Mouse (Mus musculus): Measurements from ENCODE around the gene Ghrhr. TPM values are rescaled to one million over a fixed set of nuclear protein-coding genes. Genes with fewer than 3 reads are reported as not detected.

The Ghrhr gene
- polyA plus RNA-seq, 1 experiment from 2014 or later = not detected

- H3K4me2 ChIP-seq (ENCODE audit: low read depth, low read length) = no peak overlapping the region
- H3K36me3 ChIP-seq (replicated peaks; ENCODE audit: control insufficient read depth, insufficient read depth, low read depth, low read length) = no peaks in the 10 kb centered on the region
- ATAC-seq (replicated peaks; ENCODE audit: insufficient number of reproducible peaks, low FRiP score, low TSS enrichment, low read depth) (no peak), DNase-seq (ENCODE audit: low spot score) (no peak)
- no peaks in the 10 kb centered on the region for H3K27me3 ChIP-seq (ENCODE audit: control insufficient read depth, insufficient read depth, low read length)
- no peaks in the 10 kb centered on the region for H3K4me1 ChIP-seq (ENCODE audit: control insufficient read depth, insufficient read depth, low read length)
- WGBS = 69% methylated on average over 9 of the region's 9 CpGs
- H3K9ac ChIP-seq (replicated peaks; ENCODE audit: low read length) = no peak overlapping the region
- no peaks in the 10 kb centered on the region for H3K9me3 ChIP-seq (replicated peaks; ENCODE audit: control insufficient read depth, low read length)
- H3K4me3 ChIP-seq (ENCODE audit: low read depth, low read length) = no peak overlapping the region
- no peak overlapping the region for H3K27ac ChIP-seq (replicated peaks; ENCODE audit: low read depth, low read length)
These were observed 27.6 kb downstream of the Ghrhr start for GRCm38 (mm10) chr6:55403411-55404309.

- Histone ChIP-seq H3K4me3 (ENCODE audit: low read depth, low read length) (no peak overlapping the region), H3K9ac (replicated peaks; ENCODE audit: low read length) (no peak overlapping the region), H3K27ac (replicated peaks; ENCODE audit: low read depth, low read length) (no peak overlapping the region), H3K27me3 (ENCODE audit: control insufficient read depth, insufficient read depth, low read length) (no peaks in the 10 kb centered on the region), H3K9me3 (replicated peaks; ENCODE audit: control insufficient read depth, low read length) (no peaks in the 10 kb centered on the region), H3K4me2 (ENCODE audit: low read depth, low read length) (no peak overlapping the region), H3K36me3 (replicated peaks; ENCODE audit: control insufficient read depth, insufficient read depth, low read depth, low read length) (no peaks in the 10 kb centered on the region), H3K4me1 (ENCODE audit: control insufficient read depth, insufficient read depth, low read length) (no peaks in the 10 kb centered on the region)
- DNase-seq (ENCODE audit: low spot score) = no peak
- 57% methylated on average over 5 of the region's 5 CpGs for WGBS
- no peak for ATAC-seq (replicated peaks; ENCODE audit: insufficient number of reproducible peaks, low FRiP score, low TSS enrichment, low read depth)
These were observed 28.4 kb downstream of the Ghrhr start for GRCm38 (mm10) chr6:55404421-55404990.

GRCm38 (mm10) chr6:55407345-55407744 lies 31.2 kb downstream of the Ghrhr start:
- H3K4me3 ChIP-seq (ENCODE audit: low read depth, low read length) = no peak overlapping the region
- H3K4me2 ChIP-seq (ENCODE audit: low read depth, low read length) = no peak overlapping the region
- no peak overlapping the region for H3K27ac ChIP-seq (replicated peaks; ENCODE audit: low read depth, low read length)
- DNase-seq (ENCODE audit: low spot score) (no peak), ATAC-seq (replicated peaks; ENCODE audit: insufficient number of reproducible peaks, low FRiP score, low TSS enrichment, low read depth) (no peak)
- H3K9ac ChIP-seq (replicated peaks; ENCODE audit: low read length) = no peak overlapping the region
- 82% methylated on average over 4 of the region's 4 CpGs for WGBS
- no peaks in the 10 kb centered on the region for H3K36me3 ChIP-seq (replicated peaks; ENCODE audit: control insufficient read depth, insufficient read depth, low read depth, low read length)
- H3K4me1 ChIP-seq (ENCODE audit: control insufficient read depth, insufficient read depth, low read length) = no peaks in the 10 kb centered on the region
- no peaks in the 10 kb centered on the region for H3K9me3 ChIP-seq (replicated peaks; ENCODE audit: control insufficient read depth, low read length)
- no peaks in the 10 kb centered on the region for H3K27me3 ChIP-seq (ENCODE audit: control insufficient read depth, insufficient read depth, low read length)

- WGBS = 36% methylated on average over 7 of the region's 7 CpGs
- H3K4me1 ChIP-seq (ENCODE audit: control insufficient read depth, insufficient read depth, low read length) = no peaks in the 10 kb centered on the region
- H3K36me3 ChIP-seq (replicated peaks; ENCODE audit: control insufficient read depth, insufficient read depth, low read depth, low read length) = no peaks in the 10 kb centered on the region
- no peaks in the 10 kb centered on the region for H3K9me3 ChIP-seq (replicated peaks; ENCODE audit: control insufficient read depth, low read length)
- H3K27ac ChIP-seq (replicated peaks; ENCODE audit: low read depth, low read length) = no peak overlapping the region
- DNase-seq (ENCODE audit: low spot score) (no peak), ATAC-seq (replicated peaks; ENCODE audit: insufficient number of reproducible peaks, low FRiP score, low TSS enrichment, low read depth) (no peak)
- no peaks in the 10 kb centered on the region for H3K27me3 ChIP-seq (ENCODE audit: control insufficient read depth, insufficient read depth, low read length)
- H3K9ac ChIP-seq (replicated peaks; ENCODE audit: low read length) = no peak overlapping the region
- H3K4me3 ChIP-seq (ENCODE audit: low read depth, low read length) = no peak overlapping the region
- no peak overlapping the region for H3K4me2 ChIP-seq (ENCODE audit: low read depth, low read length)
These were observed 34.2 kb downstream of the Ghrhr start for GRCm38 (mm10) chr6:55410119-55410775.

- Histone ChIP-seq H3K9ac (replicated peaks; ENCODE audit: low read length) (no peak overlapping the region), H3K4me2 (ENCODE audit: low read depth, low read length) (no peak overlapping the region), H3K27me3 (ENCODE audit: control insufficient read depth, insufficient read depth, low read length) (no peaks in the 10 kb centered on the region), H3K36me3 (replicated peaks; ENCODE audit: control insufficient read depth, insufficient read depth, low read depth, low read length) (no peaks in the 10 kb centered on the region), H3K9me3 (replicated peaks; ENCODE audit: control insufficient read depth, low read length) (no peaks in the 10 kb centered on the region), H3K4me1 (ENCODE audit: control insufficient read depth, insufficient read depth, low read length) (no peaks in the 10 kb centered on the region), H3K27ac (replicated peaks; ENCODE audit: low read depth, low read length) (no peak overlapping the region), H3K4me3 (ENCODE audit: low read depth, low read length) (no peak overlapping the region)
- DNase-seq (ENCODE audit: low spot score) = no peak
- 84% methylated on average over 5 of the region's 5 CpGs for WGBS
- no peak for ATAC-seq (replicated peaks; ENCODE audit: insufficient number of reproducible peaks, low FRiP score, low TSS enrichment, low read depth)
These were observed 34.9 kb downstream of the Ghrhr start for GRCm38 (mm10) chr6:55410977-55411376.

- no peaks in the 10 kb centered on the region for H3K27me3 ChIP-seq (ENCODE audit: control insufficient read depth, insufficient read depth, low read length)
- no peak overlapping the region for H3K27ac ChIP-seq (replicated peaks; ENCODE audit: low read depth, low read length)
- no peak overlapping the region for H3K4me2 ChIP-seq (ENCODE audit: low read depth, low read length)
- no peak overlapping the region for H3K9ac ChIP-seq (replicated peaks; ENCODE audit: low read length)
- H3K4me1 ChIP-seq (ENCODE audit: control insufficient read depth, insufficient read depth, low read length) = no peaks in the 10 kb centered on the region
- H3K9me3 ChIP-seq (replicated peaks; ENCODE audit: control insufficient read depth, low read length) = no peaks in the 10 kb centered on the region
- no peaks in the 10 kb centered on the region for H3K36me3 ChIP-seq (replicated peaks; ENCODE audit: control insufficient read depth, insufficient read depth, low read depth, low read length)
- 72% methylated on average over 5 of the region's 5 CpGs for WGBS
- no peak overlapping the region for H3K4me3 ChIP-seq (ENCODE audit: low read depth, low read length)
- DNase-seq (ENCODE audit: low spot score) = no peak
- no peak for ATAC-seq (replicated peaks; ENCODE audit: insufficient number of reproducible peaks, low FRiP score, low TSS enrichment, low read depth)
These were observed 40.1 kb downstream of the Ghrhr start for GRCm38 (mm10) chr6:55416202-55416601.

- 62% methylated on average over 2 of the region's 2 CpGs for WGBS
- ATAC-seq (replicated peaks; ENCODE audit: insufficient number of reproducible peaks, low FRiP score, low TSS enrichment, low read depth) (no peak), DNase-seq (ENCODE audit: low spot score) (no peak)
- no peaks in the 10 kb centered on the region for H3K36me3 ChIP-seq (replicated peaks; ENCODE audit: control insufficient read depth, insufficient read depth, low read depth, low read length)
- H3K4me3 ChIP-seq (ENCODE audit: low read depth, low read length) = no peak overlapping the region
- H3K4me2 ChIP-seq (ENCODE audit: low read depth, low read length) = no peak overlapping the region
- no peaks in the 10 kb centered on the region for H3K4me1 ChIP-seq (ENCODE audit: control insufficient read depth, insufficient read depth, low read length)
- no peaks in the 10 kb centered on the region for H3K27me3 ChIP-seq (ENCODE audit: control insufficient read depth, insufficient read depth, low read length)
- H3K27ac ChIP-seq (replicated peaks; ENCODE audit: low read depth, low read length) = no peak overlapping the region
- no peaks in the 10 kb centered on the region for H3K9me3 ChIP-seq (replicated peaks; ENCODE audit: control insufficient read depth, low read length)
- no peak overlapping the region for H3K9ac ChIP-seq (replicated peaks; ENCODE audit: low read length)
These were observed 42.8 kb downstream of the Ghrhr start for GRCm38 (mm10) chr6:55418746-55419410.
